Mouse (Mus musculus): ENCODE data around the gene Cemip2. TPM values are rescaled to one million over a fixed set of nuclear protein-coding genes. Genes with fewer than 3 reads are reported as not detected.

Gene Cemip2
- total RNA-seq, 2 experiments from 2014 or later, result 12.3 to 15.9 TPM

DNA sequence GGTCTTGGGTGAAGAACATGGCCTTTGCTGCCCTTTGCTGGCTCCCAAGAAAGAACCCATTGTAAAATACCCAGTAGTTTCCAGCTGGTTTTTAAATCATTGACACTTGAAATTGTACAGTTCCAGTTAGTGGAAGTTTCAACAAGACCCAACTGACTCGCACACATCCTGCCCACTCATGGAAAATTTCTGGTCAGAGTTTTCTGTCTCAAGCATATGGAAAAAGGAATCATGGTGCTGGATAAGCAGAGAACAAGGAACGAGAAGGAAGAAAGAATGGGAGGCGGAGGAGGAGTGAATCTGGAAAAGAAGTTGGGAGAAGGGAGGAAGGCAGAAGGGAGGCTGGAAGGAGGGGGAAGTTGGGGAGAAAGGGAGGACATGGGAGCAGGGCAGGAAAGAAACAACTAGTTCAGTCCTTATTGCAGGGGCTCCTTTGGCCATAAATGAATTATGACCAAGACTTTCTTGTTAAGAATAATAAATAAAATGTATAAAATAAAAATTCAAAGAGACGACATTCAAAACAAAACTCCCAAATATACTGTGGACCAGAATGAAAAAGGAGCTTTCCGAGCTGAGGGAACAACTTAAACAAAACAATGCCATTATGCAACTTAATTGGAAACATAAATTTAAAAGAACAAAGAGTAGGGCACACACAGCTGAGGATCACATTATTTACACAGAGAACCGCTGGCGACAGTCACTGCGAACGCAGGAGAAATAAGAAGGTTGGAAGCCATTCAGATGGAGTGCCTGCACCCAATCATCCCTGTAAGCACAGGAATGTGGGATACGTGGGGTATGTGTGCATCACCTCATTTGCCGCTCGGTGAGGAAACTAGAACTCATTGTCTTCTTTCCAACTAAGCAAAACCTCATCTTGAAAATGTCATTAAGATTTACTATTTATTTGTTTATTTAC is 120.1 kb downstream of the Cemip2 start:
- intact Hi-C loops (cut with DNase I), result no loop called here
- DNase-seq (ENCODE audit: low spot score in 2 of 2), result no peak

Other genes starting within 250 kb of the Cemip2 start
- gene 1110059E24Rik, start 125.4 kb upstream of the Cemip2 start, total RNA-seq (2021), result 10 to 100 TPM; 21.2 to 22.7 TPM
- 10 to 100 TPM; 43.2 to 45.9 TPM for gene Abhd17b, start 125.2 kb upstream of the Cemip2 start, total RNA-seq (2021)

Measured in left cerebral cortex, postnatal 36 days (tissue).